Mouse (Mus musculus) stomach, postnatal 0 days (tissue): ENCODE measurements around the gene P2ry6.

Source experiments
- CTCF ChIP-seq: IDR thresholded peaks from 2 replicates; pipeline ENCODE4 v1.5.1; 2016; ENCODE audit warnings: antibody characterized with exemption, low read depth, mild to moderate bottlenecking, moderate library complexity
- EP300 ChIP-seq: optimal IDR thresholded peaks from 2 replicates; pipeline ENCODE3; 2016; ENCODE audit warnings: antibody characterized with exemption

DNA sequence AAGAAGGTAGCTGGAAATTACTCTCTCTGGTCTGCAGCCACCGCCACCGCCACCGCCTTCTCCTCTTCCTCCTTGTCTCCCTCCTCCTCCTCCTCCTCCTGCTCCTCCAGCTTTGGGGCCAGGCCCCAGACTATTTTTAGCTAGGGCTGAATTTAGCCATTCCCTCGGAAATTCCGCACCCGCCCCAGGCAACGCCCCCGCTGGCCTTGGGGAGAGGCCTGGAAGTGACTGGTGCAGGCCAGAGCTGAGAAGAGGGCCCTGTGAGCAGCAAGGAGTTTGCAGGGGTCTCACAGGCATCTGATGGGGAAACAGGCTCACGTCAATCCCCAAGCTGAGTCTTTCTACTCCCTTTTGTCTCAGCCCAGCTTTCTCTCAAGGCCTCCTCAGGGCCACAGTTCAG lies 56.3 kb downstream of the P2ry6 start:
- TF ChIP-seq CTCF: peak; percentile 16; the same call in 1 of the 2 replicates
- TF ChIP-seq EP300: no peak
